Mouse (Mus musculus) induced T-regulatory cell, adult 2 months (primary cell): ENCODE data around the gene Ankrd31.
"Not testable (repeated sequence)": the region's sequence is repeated elsewhere in the genome, so short reads cannot be mapped to it uniquely, and the experiment has no call there.

Source experiments
- DNase-seq: peaks from one replicate; pipeline ENCODE4 v3.0.0-alpha.2; 2012; ENCODE audit warnings: low read depth

Gene Ankrd31

GRCm38 (mm10) chr13:96748109-96748845, at the start of gene Ankrd31:
Gene Ankrd31 (plus strand): TSS chr13:96748272.
- DNase-seq = no peak

GRCm38 (mm10) chr13:96702567-96703278, 45.3 kb upstream of the Ankrd31 start:
- no peak for DNase-seq

- no peak for DNase-seq
Observed at GRCm38 (mm10) chr13:96709269-96710233, 38.5 kb upstream of the Ankrd31 start.

GRCm38 (mm10) chr13:96716311-96716710, 31.8 kb upstream of the Ankrd31 start:
- DNase-seq = no peak

GRCm38 (mm10) chr13:96717821-96718220, 30.3 kb upstream of the Ankrd31 start:
- DNase-seq = no peak

- DNase-seq = no peak
Observed at GRCm38 (mm10) chr13:96720003-96720402, 28.1 kb upstream of the Ankrd31 start.

GRCm38 (mm10) chr13:96728289-96728688, 19.8 kb upstream of the Ankrd31 start:
- no peak for DNase-seq

GRCm38 (mm10) chr13:96729146-96729545, 18.9 kb upstream of the Ankrd31 start:
- DNase-seq = no peak

- no peak for DNase-seq
Observed at GRCm38 (mm10) chr13:96730116-96730515, 18.0 kb upstream of the Ankrd31 start.

- DNase-seq = peak; percentile 33
Observed at GRCm38 (mm10) chr13:96735175-96735574, 12.9 kb upstream of the Ankrd31 start.

GRCm38 (mm10) chr13:96740159-96740558, 7.9 kb upstream of the Ankrd31 start:
- no peak for DNase-seq

- DNase-seq = no peak
Observed at GRCm38 (mm10) chr13:96742871-96743270, 5.2 kb upstream of the Ankrd31 start.

GRCm38 (mm10) chr13:96746055-96746454, 2.0 kb upstream of the Ankrd31 start:
- no peak for DNase-seq

- DNase-seq = no peak
Observed at GRCm38 (mm10) chr13:96749859-96750258, 1.8 kb downstream of the Ankrd31 start.

- no peak for DNase-seq
Observed at GRCm38 (mm10) chr13:96760848-96761247, 12.8 kb downstream of the Ankrd31 start.

GRCm38 (mm10) chr13:96786071-96786470, 38.0 kb downstream of the Ankrd31 start:
- not testable (repeated sequence) for DNase-seq

GRCm38 (mm10) chr13:96793451-96793850, 45.4 kb downstream of the Ankrd31 start:
- DNase-seq = no peak

- no peak for DNase-seq
Observed at GRCm38 (mm10) chr13:96795301-96795700, 47.2 kb downstream of the Ankrd31 start.

GRCm38 (mm10) chr13:96797500-96797899, 49.4 kb downstream of the Ankrd31 start:
- DNase-seq = no peak

GRCm38 (mm10) chr13:96849752-96850151, 101.7 kb downstream of the Ankrd31 start:
- DNase-seq = peak; percentile 52

GRCm38 (mm10) chr13:96852133-96852532, 104.1 kb downstream of the Ankrd31 start:
- DNase-seq = no peak

- peak; percentile 30 for DNase-seq
Observed at GRCm38 (mm10) chr13:96853256-96853655, 105.2 kb downstream of the Ankrd31 start.
